Mouse (Mus musculus) liver, embryonic 14.5 days (tissue): ENCODE measurements around the gene Rprml. TPM values are rescaled to one million over a fixed set of nuclear protein-coding genes. Genes with fewer than 3 reads are reported as not detected.

Source experiments
- ATAC-seq: fragments of 200-750 bp; cut with Nextera tagmentation; 2 replicates; pipeline ENCODE4 v1.8.0; 2017; ENCODE audit warnings: moderate number of reproducible peaks, mild to moderate bottlenecking, moderate library complexity; ENCODE audit not compliant: insufficient read depth
- DNase-seq, 3 experiments: peaks; one replicate each; pipeline ENCODE4 v3.0.0-alpha.2; 2012 to 2013; ENCODE audit warnings: low read depth in 3 of 3, low spot score in 3 of 3
- H3K27ac ChIP-seq: fragments of 300-500 bp; sonication (generic); 2 replicates; pipeline ENCODE4 v1.5.1; 2014; ENCODE audit warnings: moderate library complexity, mild to moderate bottlenecking, control low read depth, inconsistent platforms
- H3K27me3 ChIP-seq: fragments of 300-500 bp; sonication (generic); 2 replicates; pipeline ENCODE4 v1.6.1; 2014; ENCODE audit warnings: mild to moderate bottlenecking, low read length, moderate library complexity; ENCODE audit not compliant: control insufficient read depth, insufficient read depth
- H3K36me3 ChIP-seq: fragments of 300-500 bp; sonication (generic); replicated peaks from 2 replicates; pipeline ENCODE4 v1.6.1; 2014; ENCODE audit warnings: low read depth; ENCODE audit not compliant: control insufficient read depth, insufficient read depth
- H3K4me1 ChIP-seq, 2 experiments: fragments of 200-500 bp in 1 of 2; fragments of 300-500 bp in 1 of 2; sonication (generic) in 1 of 2; replicated peaks; 2 replicates each; pipeline ENCODE4 v1.6.1; 2012 to 2014; ENCODE audit warnings: antibody characterized with exemption in 1 of 2, inconsistent platforms in 1 of 2, low read length in 1 of 2; ENCODE audit not compliant: control insufficient read depth in 2 of 2, insufficient read depth in 2 of 2
- H3K4me2 ChIP-seq: fragments of 300-500 bp; sonication (generic); 2 replicates; pipeline ENCODE4 v1.6.1; 2014; ENCODE audit warnings: low read depth, mild to moderate bottlenecking, control low read depth, moderate library complexity
- H3K4me3 ChIP-seq, 2 experiments: fragments of 200-500 bp in 1 of 2; fragments of 300-500 bp in 1 of 2; sonication (generic) in 1 of 2; 2 replicates each; pipeline ENCODE4 v1.5.1; 2012 to 2014; ENCODE audit warnings: low read depth in 2 of 2, low read length in 2 of 2, mild to moderate bottlenecking in 2 of 2, control low read depth in 1 of 2, inconsistent platforms in 1 of 2, moderate library complexity in 1 of 2; ENCODE audit not compliant: insufficient read depth in 1 of 2
- H3K9ac ChIP-seq: fragments of 300-500 bp; sonication (generic); replicated peaks from 2 replicates; pipeline ENCODE4 v1.6.1; 2014; ENCODE audit warnings: mild to moderate bottlenecking, control low read depth, moderate library complexity
- H3K9me3 ChIP-seq: fragments of 300-500 bp; sonication (generic); 2 replicates; pipeline ENCODE4 v1.6.1; 2016; ENCODE audit warnings: low read length, mixed read lengths; ENCODE audit not compliant: control insufficient read depth
- CTCF ChIP-seq: IDR thresholded peaks from 2 replicates; pipeline ENCODE4 v1.5.1; 2016; ENCODE audit warnings: antibody characterized with exemption, low read depth, control low read depth
- EP300 ChIP-seq: IDR thresholded peaks from 2 replicates; pipeline ENCODE4 v1.6.1; 2016; ENCODE audit warnings: antibody characterized with exemption, low read depth
- WGBS: fragments of 180-500 bp; shearing (Covaris S2); extraction: QIAGEN DNeasy Blood & Tissue Kit; methylation state at CpG from one replicate; pipeline ENCODE4 v1.1.7; 2014; ENCODE audit not compliant: insufficient replicate concordance; 5-methylcytosine and 5-hydroxymethylcytosine counted together
- polyA plus RNA-seq, 2 experiments: library from polyadenylated mRNA; depleted of rRNA in 1 of 2; stranded (reverse) in 1 of 2; unstranded in 1 of 2; fragments of >200 nt; fragmentation: Nextera tagmentation in 1 of 2; extraction: Ambion mirVana in 1 of 2; gene quantifications; 2 replicates each; pipeline versions ENCODE4 v1.2.1 to v1.2.3; 2012 to 2014

Gene Rprml
- polyA plus RNA-seq, 2 experiments = not detected

GRCm38 (mm10) chr11:103643211-103643610, 6.2 kb upstream of the Rprml start:
- Histone ChIP-seq H3K27me3 (peaks cover 9% of the 10 kb centered on the region), H3K4me1 (no peaks in the 10 kb centered on the region), H3K27ac (no peak overlapping the region), H3K4me3 (no peak overlapping the region), H3K36me3 (no peaks in the 10 kb centered on the region), H3K4me2 (no peak overlapping the region), H3K9ac (no peak overlapping the region), H3K9me3 (no peaks in the 10 kb centered on the region)
- no peak for ATAC-seq
- WGBS = 60% methylated on average over 9 of the region's 9 CpGs
- no peak for DNase-seq
- TF ChIP-seq CTCF (no peak), EP300 (no peak)

GRCm38 (mm10) chr11:103645731-103646130, 3.6 kb upstream of the Rprml start:
- Histone ChIP-seq H3K36me3 (no peaks in the 10 kb centered on the region), H3K9me3 (no peaks in the 10 kb centered on the region), H3K4me1 (no peaks in the 10 kb centered on the region), H3K27ac (no peak overlapping the region), H3K9ac (no peak overlapping the region), H3K4me3 (no peak overlapping the region), H3K27me3 (peaks cover 30% of the 10 kb centered on the region), H3K4me2 (no peak overlapping the region)
- TF ChIP-seq EP300 = no peak
- TF ChIP-seq CTCF = no peak
- DNase-seq (no peak), ATAC-seq (no peak)
- 51% methylated on average over 8 of the region's 8 CpGs for WGBS

GRCm38 (mm10) chr11:103646301-103646700, 3.1 kb upstream of the Rprml start:
- TF ChIP-seq CTCF (no peak), EP300 (no peak)
- Histone ChIP-seq H3K36me3 (no peaks in the 10 kb centered on the region), H3K4me1 (no peaks in the 10 kb centered on the region), H3K4me3 (no peak overlapping the region), H3K4me2 (no peak overlapping the region), H3K27me3 (peaks cover 36% of the 10 kb centered on the region), H3K9ac (no peak overlapping the region), H3K27ac (no peak overlapping the region), H3K9me3 (no peaks in the 10 kb centered on the region)
- no peak for DNase-seq
- ATAC-seq = no peak
- 60% methylated on average over 6 of the region's 6 CpGs for WGBS

GRCm38 (mm10) chr11:103647921-103648620, 1.3 kb upstream of the Rprml start:
- Histone ChIP-seq H3K36me3 (no peaks in the 10 kb centered on the region), H3K4me1 (no peaks in the 10 kb centered on the region), H3K27me3 (peaks cover 42% of the 10 kb centered on the region), H3K4me2 (no peak overlapping the region), H3K9me3 (no peaks in the 10 kb centered on the region), H3K27ac (no peak overlapping the region), H3K9ac (no peak overlapping the region), H3K4me3 (no peak overlapping the region)
- DNase-seq (no peak), ATAC-seq (no peak)
- TF ChIP-seq EP300 (no peak), CTCF (no peak)
- 5% methylated on average over 11 of the region's 11 CpGs for WGBS

- no peaks in the 10 kb centered on the region for H3K36me3 ChIP-seq
- H3K4me1 ChIP-seq = no peaks in the 10 kb centered on the region
- DNase-seq (no peak), ATAC-seq (no peak)
- peaks cover 42% of the 10 kb centered on the region for H3K27me3 ChIP-seq
- no peak overlapping the region for H3K9ac ChIP-seq
- H3K9me3 ChIP-seq = no peaks in the 10 kb centered on the region
- TF ChIP-seq CTCF = no peak
- TF ChIP-seq EP300 = no peak
- H3K4me3 ChIP-seq = no peak overlapping the region
- H3K27ac ChIP-seq = no peak overlapping the region
- 29% methylated on average over 7 of the region's 7 CpGs for WGBS
- H3K4me2 ChIP-seq = no peak overlapping the region
These were observed 714 bp upstream of the Rprml start for GRCm38 (mm10) chr11:103648656-103649055.
